Mouse (Mus musculus) ES-E14 (cell line): ENCODE results near the gene Nectin2.

Experiments used
- HCFC1 ChIP-seq: IDR thresholded peaks from 2 replicates; pipeline ENCODE4 v1.6.1; 2012; ENCODE audit warnings: low read length, inconsistent platforms, borderline replicate concordance; ENCODE audit not compliant: insufficient read depth
- ZNF384 ChIP-seq: IDR thresholded peaks from 2 replicates; pipeline ENCODE4 v1.6.1; 2012; ENCODE audit warnings: low read depth, low read length, inconsistent platforms

GRCm38 (mm10) chr7:19696336-19696873, 53.9 kb downstream of the Nectin2 start:
- TF ChIP-seq ZNF384: no peak
- no peak for TF ChIP-seq HCFC1
